Mouse (Mus musculus) limb, embryonic 14.5 days (tissue): Measurements from ENCODE around the gene Ly6g6e. TPM values are rescaled to one million over a fixed set of nuclear protein-coding genes. Genes with fewer than 3 reads are reported as not detected.

Experiments used
- ATAC-seq: fragments of 200-750 bp; cut with Nextera tagmentation; 2 replicates; pipeline ENCODE4 v1.8.0; 2017; ENCODE audit warnings: low read depth, moderate number of reproducible peaks, moderate TSS enrichment; ENCODE audit not compliant: low FRiP score
- DNase-seq: peaks from one replicate; pipeline ENCODE4 v3.0.0-alpha.2; 2015; ENCODE audit warnings: low spot score
- H3K27ac ChIP-seq: fragments of 300-500 bp; sonication (generic); replicated peaks from 2 replicates; pipeline ENCODE4 v1.5.1; 2014; ENCODE audit warnings: low read depth, mild to moderate bottlenecking, low read length, moderate library complexity, mixed read lengths
- H3K27me3 ChIP-seq: fragments of 300-500 bp; sonication (generic); 2 replicates; pipeline ENCODE4 v1.6.1; 2014; ENCODE audit warnings: low read length, mixed read lengths; ENCODE audit not compliant: control insufficient read depth, insufficient read depth
- H3K36me3 ChIP-seq: fragments of 300-500 bp; sonication (generic); 2 replicates; pipeline ENCODE4 v1.6.1; 2014; ENCODE audit warnings: mild to moderate bottlenecking, low read length, moderate library complexity, mixed read lengths; ENCODE audit not compliant: control insufficient read depth, insufficient read depth
- H3K4me1 ChIP-seq: fragments of 300-500 bp; sonication (generic); 2 replicates; pipeline ENCODE4 v1.6.1; 2014; ENCODE audit warnings: antibody characterized with exemption, low read length, mixed read lengths; ENCODE audit not compliant: control insufficient read depth, insufficient read depth
- H3K4me2 ChIP-seq: fragments of 300-500 bp; sonication (generic); replicated peaks from 2 replicates; pipeline ENCODE4 v1.6.1; 2014; ENCODE audit warnings: low read depth, mild to moderate bottlenecking, low read length, moderate library complexity; ENCODE audit not compliant: severe bottlenecking
- H3K4me3 ChIP-seq: fragments of 300-500 bp; sonication (generic); replicated peaks from 2 replicates; pipeline ENCODE4 v1.5.1; 2014; ENCODE audit warnings: low read length
- H3K9ac ChIP-seq: fragments of 300-500 bp; sonication (generic); 2 replicates; pipeline ENCODE4 v1.6.1; 2014; ENCODE audit warnings: mild to moderate bottlenecking, low read depth, low read length, moderate library complexity; ENCODE audit not compliant: severe bottlenecking
- H3K9me3 ChIP-seq: fragments of 300-500 bp; sonication (generic); 2 replicates; pipeline ENCODE4 v1.6.1; 2016; ENCODE audit warnings: low read length; ENCODE audit not compliant: control insufficient read depth
- POLR2A ChIP-seq: fragments of 200-500 bp; IDR thresholded peaks from 2 replicates; pipeline ENCODE4 v1.8.0; 2012; ENCODE audit warnings: inconsistent platforms, mild to moderate bottlenecking, moderate library complexity, borderline replicate concordance; ENCODE audit not compliant: insufficient read depth, insufficient read length; ENCODE audit errors: extremely low read depth
- WGBS: fragments of 180-500 bp; shearing (Covaris S2); extraction: QIAGEN DNeasy Blood & Tissue Kit; methylation state at CpG from one replicate; pipeline ENCODE4 v1.1.7; 2014; 5-methylcytosine and 5-hydroxymethylcytosine counted together
- polyA plus RNA-seq, 2 experiments: library from polyadenylated mRNA; depleted of rRNA in 1 of 2; stranded (reverse) in 1 of 2; unstranded in 1 of 2; fragments of >200 nt; fragmentation: Nextera tagmentation in 1 of 2; extraction: Ambion mirVana in 1 of 2; gene quantifications; 2 replicates each; pipeline versions ENCODE4 v1.2.1 to v1.2.3; 2012 to 2014

Ly6g6e gene
- polyA plus RNA-seq, 2 experiments, result 14.8 to 28.4 TPM

- ATAC-seq, result peak; percentile 96
- Histone ChIP-seq H3K36me3 (no peaks in the 10 kb centered on the region), H3K4me1 (peaks cover 34% of the 10 kb centered on the region), H3K27ac (peak within 1 kb of the TSS; percentile 83), H3K9me3 (no peaks in the 10 kb centered on the region), H3K4me2 (peak within 1 kb of the TSS; percentile 99), H3K9ac (peak within 1 kb of the TSS; percentile 88), H3K27me3 (no peaks in the 10 kb centered on the region), H3K4me3 (peak within 1 kb of the TSS; percentile 60)
- DNase-seq, result peak; percentile 99
- WGBS, result 6% methylated on average over 33 of the region's 33 CpGs
- 0 out of 2 replicates have a peak, but pooled peaks have one; percentile 17 for TF ChIP-seq POLR2A
These were observed 29.8 kb upstream of the Ly6g6e start, which contains the start of gene Msh5 for GRCm38 (mm10) chr17:35046681-35047455. Gene Msh5, minus strand, starts transcription at chr17:35046745.

GRCm38 (mm10) chr17:35047688-35048087, 29.0 kb upstream of the Ly6g6e start:
- WGBS, result 49% methylated on average over 1 of the region's 1 CpGs

GRCm38 (mm10) chr17:35048149-35048931, 28.4 kb upstream of the Ly6g6e start:
- TF ChIP-seq POLR2A, result no peak
- no peaks in the 10 kb centered on the region for H3K9me3 ChIP-seq
- H3K27me3 ChIP-seq, result no peaks in the 10 kb centered on the region
- H3K4me2 ChIP-seq, result 0 out of 2 replicates have a peak overlapping the region, but pooled peaks have one; percentile 10
- no peak overlapping the region for H3K4me3 ChIP-seq
- ATAC-seq (no peak), DNase-seq (no peak)
- peaks cover 14% of the 10 kb centered on the region for H3K36me3 ChIP-seq
- 38% methylated on average over 11 of the region's 11 CpGs for WGBS
- H3K27ac ChIP-seq, result peak overlapping the region; percentile 26
- H3K9ac ChIP-seq, result no peak overlapping the region; the same call in 1 of the 2 replicates
- H3K4me1 ChIP-seq, result peaks cover 41% of the 10 kb centered on the region

More at GRCm38 (mm10) chr17:35047688-35048087, 29.0 kb upstream of the Ly6g6e start:
- H3K9me3 ChIP-seq, result no peaks in the 10 kb centered on the region
- H3K36me3 ChIP-seq, result peaks cover 7% of the 10 kb centered on the region
- H3K9ac ChIP-seq, result no peak overlapping the region; the same call in 1 of the 2 replicates
- 0 out of 2 replicates have a peak overlapping the region, but pooled peaks have one; percentile 10 for H3K4me2 ChIP-seq
- H3K4me1 ChIP-seq, result peaks cover 40% of the 10 kb centered on the region
- H3K27ac ChIP-seq, result peak overlapping the region; percentile 26
- DNase-seq (no peak), ATAC-seq (no peak)
- H3K27me3 ChIP-seq, result no peaks in the 10 kb centered on the region
- H3K4me3 ChIP-seq, result no peak overlapping the region
- TF ChIP-seq POLR2A, result no peak

GRCm38 (mm10) chr17:35048932-35049440, 27.7 kb upstream of the Ly6g6e start:
- Histone ChIP-seq H3K9me3 (no peaks in the 10 kb centered on the region), H3K4me2 (peak overlapping the region; percentile 91), H3K36me3 (peaks cover 20% of the 10 kb centered on the region), H3K27ac (peak overlapping the region; percentile 97), H3K4me1 (peaks cover 41% of the 10 kb centered on the region), H3K27me3 (no peaks in the 10 kb centered on the region), H3K9ac (no peak overlapping the region), H3K4me3 (peak overlapping the region; percentile 63)
- WGBS, result 79% methylated on average over 5 of the region's 5 CpGs
- no peak for TF ChIP-seq POLR2A
- ATAC-seq, result no peak
- no peak for DNase-seq

GRCm38 (mm10) chr17:35049561-35050016, 27.1 kb upstream of the Ly6g6e start, which contains the start of gene Clic1:
Gene Clic1, plus strand, starts transcription at chr17:35049966.
- WGBS, result 3% methylated on average over 11 of the region's 11 CpGs
- H3K4me2 ChIP-seq, result peak within 1 kb of the TSS; percentile 91
- H3K4me1 ChIP-seq, result peaks cover 41% of the 10 kb centered on the region
- no peaks in the 10 kb centered on the region for H3K27me3 ChIP-seq
- H3K27ac ChIP-seq, result peak within 1 kb of the TSS; percentile 97
- H3K4me3 ChIP-seq, result peak within 1 kb of the TSS; percentile 63
- peaks cover 26% of the 10 kb centered on the region for H3K36me3 ChIP-seq
- ATAC-seq (peak; percentile 4; the same call in 1 of the 2 replicates), DNase-seq (peak; percentile 92)
- peak; percentile 49; the same call in 1 of the 2 replicates for TF ChIP-seq POLR2A
- H3K9me3 ChIP-seq, result no peaks in the 10 kb centered on the region
- H3K9ac ChIP-seq, result peak within 1 kb of the TSS; percentile 79
